Mouse (Mus musculus): ENCODE results near the gene Arhgef10l. TPM values are rescaled to one million over a fixed set of nuclear protein-coding genes. Genes with fewer than 3 reads are reported as not detected.

The Arhgef10l gene
- polyA plus RNA-seq, 1 experiment from 2014 or later, result 24.6 TPM

GRCm38 (mm10) chr4:140688044-140688825, 22.4 kb upstream of the Arhgef10l start:
- DNase-seq (no peak), ATAC-seq (ENCODE audit: low FRiP score, low TSS enrichment) (no peak)
- no peak overlapping the region for H3K4me2 ChIP-seq (ENCODE audit: low read length)
- no peak overlapping the region for H3K27ac ChIP-seq (replicated peaks; ENCODE audit: low read depth, low read length)
- H3K9ac ChIP-seq (replicated peaks; ENCODE audit: low read length), result no peak overlapping the region
- H3K4me3 ChIP-seq (replicated peaks; ENCODE audit: low read depth, low read length), result no peak overlapping the region
- no peaks in the 10 kb centered on the region for H3K27me3 ChIP-seq (ENCODE audit: control insufficient read depth, insufficient read depth, low read length)
- WGBS, result 73% methylated on average over 12 of the region's 12 CpGs
- no peaks in the 10 kb centered on the region for H3K36me3 ChIP-seq (ENCODE audit: control insufficient read depth, insufficient read depth, low read length)
- H3K9me3 ChIP-seq (ENCODE audit: control insufficient read depth, low read length), result no peaks in the 10 kb centered on the region
- H3K4me1 ChIP-seq (ENCODE audit: control insufficient read depth, insufficient read depth, low read length), result peaks cover 8% of the 10 kb centered on the region; the same call in 1 of the 2 replicates

- Histone ChIP-seq H3K4me3 (replicated peaks; ENCODE audit: low read depth, low read length) (no peak overlapping the region), H3K4me2 (ENCODE audit: low read length) (no peak overlapping the region), H3K4me1 (ENCODE audit: control insufficient read depth, insufficient read depth, low read length) (peaks cover 8% of the 10 kb centered on the region; the same call in 1 of the 2 replicates), H3K9me3 (ENCODE audit: control insufficient read depth, low read length) (no peaks in the 10 kb centered on the region), H3K36me3 (ENCODE audit: control insufficient read depth, insufficient read depth, low read length) (no peaks in the 10 kb centered on the region), H3K9ac (replicated peaks; ENCODE audit: low read length) (no peak overlapping the region), H3K27me3 (ENCODE audit: control insufficient read depth, insufficient read depth, low read length) (no peaks in the 10 kb centered on the region), H3K27ac (replicated peaks; ENCODE audit: low read depth, low read length) (no peak overlapping the region)
- WGBS, result 55% methylated on average over 6 of the region's 6 CpGs
- DNase-seq (no peak), ATAC-seq (ENCODE audit: low FRiP score, low TSS enrichment) (no peak)
Observed at GRCm38 (mm10) chr4:140684881-140685303, 19.1 kb upstream of the Arhgef10l start.

DNA sequence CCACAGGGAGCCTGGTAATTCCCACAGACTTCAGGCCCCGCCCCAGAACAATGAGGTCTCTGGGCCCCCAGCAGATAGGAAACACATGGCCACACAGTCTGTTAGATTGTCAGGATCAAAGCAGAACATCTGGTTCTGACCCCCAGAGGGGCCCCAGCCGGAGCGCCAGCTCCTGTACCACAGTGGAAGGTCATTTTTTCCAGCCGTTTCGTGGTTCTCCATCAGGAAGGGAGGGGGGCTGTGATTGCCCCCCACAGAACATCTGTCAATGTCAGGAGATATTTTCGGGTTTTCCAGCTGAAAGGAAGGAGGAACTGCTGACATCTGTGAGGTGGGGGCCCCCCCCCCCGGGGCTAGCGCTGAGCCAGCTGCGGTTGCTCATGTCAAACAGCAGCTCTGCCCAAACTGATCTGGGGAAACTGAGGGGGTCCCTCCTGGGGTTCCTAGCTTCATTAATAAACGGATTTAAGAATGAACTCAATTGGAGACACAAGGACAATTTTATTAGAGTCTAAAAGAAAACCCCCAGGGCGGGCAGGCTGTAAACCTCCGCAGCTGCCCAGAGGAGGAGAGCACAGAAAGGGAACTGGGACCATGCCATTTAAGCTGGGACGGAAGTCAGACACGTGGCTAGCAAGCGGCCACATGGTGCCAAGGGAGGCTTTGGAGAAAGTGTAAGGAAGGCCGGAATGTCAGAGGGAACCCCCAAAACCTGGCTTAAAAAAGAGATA, 18.5 kb upstream of the Arhgef10l start:
- ATAC-seq (ENCODE audit: low FRiP score, low TSS enrichment), result no peak
- WGBS, result 10% methylated on average over 16 of the region's 16 CpGs
- no peak overlapping the region for H3K9ac ChIP-seq (replicated peaks; ENCODE audit: low read length)

GRCm38 (mm10) chr4:140683608-140684007, 17.8 kb upstream of the Arhgef10l start:
- no peak for DNase-seq
- ATAC-seq (ENCODE audit: low FRiP score, low TSS enrichment), result no peak
- Histone ChIP-seq H3K27me3 (ENCODE audit: control insufficient read depth, insufficient read depth, low read length) (no peaks in the 10 kb centered on the region), H3K4me3 (replicated peaks; ENCODE audit: low read depth, low read length) (no peak overlapping the region), H3K9me3 (ENCODE audit: control insufficient read depth, low read length) (no peaks in the 10 kb centered on the region), H3K9ac (replicated peaks; ENCODE audit: low read length) (no peak overlapping the region), H3K27ac (replicated peaks; ENCODE audit: low read depth, low read length) (no peak overlapping the region), H3K4me1 (ENCODE audit: control insufficient read depth, insufficient read depth, low read length) (peaks cover 8% of the 10 kb centered on the region; the same call in 1 of the 2 replicates), H3K4me2 (ENCODE audit: low read length) (no peak overlapping the region), H3K36me3 (ENCODE audit: control insufficient read depth, insufficient read depth, low read length) (no peaks in the 10 kb centered on the region)
- WGBS, result 24% methylated on average over 8 of the region's 8 CpGs

More for the DNA sequence above, 18.5 kb upstream of the Arhgef10l start:
- Histone ChIP-seq H3K9me3 (ENCODE audit: control insufficient read depth, low read length) (no peaks in the 10 kb centered on the region), H3K36me3 (ENCODE audit: control insufficient read depth, insufficient read depth, low read length) (no peaks in the 10 kb centered on the region), H3K27ac (replicated peaks; ENCODE audit: low read depth, low read length) (no peak overlapping the region), H3K4me2 (ENCODE audit: low read length) (peak overlapping the region; percentile 27), H3K4me1 (ENCODE audit: control insufficient read depth, insufficient read depth, low read length) (peaks cover 8% of the 10 kb centered on the region; the same call in 1 of the 2 replicates), H3K4me3 (replicated peaks; ENCODE audit: low read depth, low read length) (no peak overlapping the region), H3K27me3 (ENCODE audit: control insufficient read depth, insufficient read depth, low read length) (no peaks in the 10 kb centered on the region)
- peak; percentile 59 for DNase-seq

GRCm38 (mm10) chr4:140680731-140681397, 15.1 kb upstream of the Arhgef10l start:
- Histone ChIP-seq H3K9ac (replicated peaks; ENCODE audit: low read length) (no peak overlapping the region), H3K27me3 (ENCODE audit: control insufficient read depth, insufficient read depth, low read length) (no peaks in the 10 kb centered on the region), H3K4me1 (ENCODE audit: control insufficient read depth, insufficient read depth, low read length) (peaks cover 8% of the 10 kb centered on the region; the same call in 1 of the 2 replicates), H3K4me3 (replicated peaks; ENCODE audit: low read depth, low read length) (no peak overlapping the region), H3K36me3 (ENCODE audit: control insufficient read depth, insufficient read depth, low read length) (no peaks in the 10 kb centered on the region), H3K9me3 (ENCODE audit: control insufficient read depth, low read length) (no peaks in the 10 kb centered on the region), H3K4me2 (ENCODE audit: low read length) (no peak overlapping the region), H3K27ac (replicated peaks; ENCODE audit: low read depth, low read length) (no peak overlapping the region)
- WGBS, result 62% methylated on average over 8 of the region's 8 CpGs
- ATAC-seq (ENCODE audit: low FRiP score, low TSS enrichment), result no peak
- DNase-seq, result no peak

GRCm38 (mm10) chr4:140679723-140680380, 14.0 kb upstream of the Arhgef10l start:
- H3K4me1 ChIP-seq (ENCODE audit: control insufficient read depth, insufficient read depth, low read length), result peaks cover 8% of the 10 kb centered on the region; the same call in 1 of the 2 replicates
- H3K4me3 ChIP-seq (replicated peaks; ENCODE audit: low read depth, low read length), result no peak overlapping the region
- H3K27me3 ChIP-seq (ENCODE audit: control insufficient read depth, insufficient read depth, low read length), result no peaks in the 10 kb centered on the region
- no peak overlapping the region for H3K4me2 ChIP-seq (ENCODE audit: low read length)
- H3K36me3 ChIP-seq (ENCODE audit: control insufficient read depth, insufficient read depth, low read length), result no peaks in the 10 kb centered on the region
- H3K9ac ChIP-seq (replicated peaks; ENCODE audit: low read length), result no peak overlapping the region
- no peak for ATAC-seq (ENCODE audit: low FRiP score, low TSS enrichment)
- H3K9me3 ChIP-seq (ENCODE audit: control insufficient read depth, low read length), result no peaks in the 10 kb centered on the region
- 28% methylated on average over 18 of the region's 18 CpGs for WGBS
- DNase-seq, result peak; percentile 84
- no peak overlapping the region for H3K27ac ChIP-seq (replicated peaks; ENCODE audit: low read depth, low read length)

GRCm38 (mm10) chr4:140679038-140679437, 13.2 kb upstream of the Arhgef10l start:
- H3K4me3 ChIP-seq (replicated peaks; ENCODE audit: low read depth, low read length), result no peak overlapping the region
- no peak overlapping the region for H3K27ac ChIP-seq (replicated peaks; ENCODE audit: low read depth, low read length)
- no peak overlapping the region for H3K4me2 ChIP-seq (ENCODE audit: low read length)
- DNase-seq (peak; percentile 75), ATAC-seq (ENCODE audit: low FRiP score, low TSS enrichment) (no peak)
- WGBS, result 12% methylated on average over 5 of the region's 5 CpGs
- no peaks in the 10 kb centered on the region for H3K27me3 ChIP-seq (ENCODE audit: control insufficient read depth, insufficient read depth, low read length)
- no peaks in the 10 kb centered on the region for H3K9me3 ChIP-seq (ENCODE audit: control insufficient read depth, low read length)
- H3K4me1 ChIP-seq (ENCODE audit: control insufficient read depth, insufficient read depth, low read length), result peaks cover 4% of the 10 kb centered on the region; the same call in 1 of the 2 replicates
- H3K9ac ChIP-seq (replicated peaks; ENCODE audit: low read length), result no peak overlapping the region
- H3K36me3 ChIP-seq (ENCODE audit: control insufficient read depth, insufficient read depth, low read length), result no peaks in the 10 kb centered on the region

GRCm38 (mm10) chr4:140674345-140674926, 8.6 kb upstream of the Arhgef10l start:
- H3K4me3 ChIP-seq (replicated peaks; ENCODE audit: low read depth, low read length), result no peak overlapping the region
- no peaks in the 10 kb centered on the region for H3K9me3 ChIP-seq (ENCODE audit: control insufficient read depth, low read length)
- H3K4me1 ChIP-seq (ENCODE audit: control insufficient read depth, insufficient read depth, low read length), result no peaks in the 10 kb centered on the region
- H3K36me3 ChIP-seq (ENCODE audit: control insufficient read depth, insufficient read depth, low read length), result no peaks in the 10 kb centered on the region
- WGBS, result 36% methylated on average over 12 of the region's 13 CpGs
- DNase-seq, result peak; percentile 89
- no peak overlapping the region for H3K27ac ChIP-seq (replicated peaks; ENCODE audit: low read depth, low read length)
- H3K9ac ChIP-seq (replicated peaks; ENCODE audit: low read length), result no peak overlapping the region
- no peak; the same call in 1 of the 2 replicates for ATAC-seq (ENCODE audit: low FRiP score, low TSS enrichment)
- no peaks in the 10 kb centered on the region for H3K27me3 ChIP-seq (ENCODE audit: control insufficient read depth, insufficient read depth, low read length)
- no peak overlapping the region for H3K4me2 ChIP-seq (ENCODE audit: low read length)

Data from midbrain, embryonic 14.5 days (tissue).